Mouse (Mus musculus) lung, postnatal 0 days (tissue): ENCODE results near the gene Chchd1.
A peak's percentile ranks its signal among the peaks of the same experiment; 100 is the strongest.

Experiments used
- CTCF ChIP-seq: IDR thresholded peaks from 2 replicates; pipeline ENCODE4 v1.5.1; 2016; ENCODE audit warnings: antibody characterized with exemption, mild to moderate bottlenecking
- EP300 ChIP-seq: IDR thresholded peaks from 2 replicates; pipeline ENCODE4 v1.6.1; 2016; ENCODE audit warnings: antibody characterized with exemption, mild to moderate bottlenecking, control low read depth

DNA sequence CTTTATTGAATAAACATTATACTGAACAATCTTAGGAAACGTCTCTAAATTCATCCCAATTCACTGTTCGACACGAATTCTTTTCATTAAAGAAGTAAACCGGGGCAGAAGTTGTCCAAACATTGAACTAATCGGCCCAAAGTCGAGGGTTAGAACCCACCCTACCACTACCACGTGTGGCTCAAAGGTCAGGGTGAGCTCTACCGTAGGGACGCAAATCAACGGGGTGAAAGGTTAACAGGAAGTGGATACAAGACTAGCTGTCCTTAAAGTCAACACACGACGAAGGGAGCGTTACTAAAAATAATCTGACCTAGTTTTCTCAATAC lies 29.1 kb upstream of the Chchd1 start:
- no peak for TF ChIP-seq CTCF
- peak; percentile 79; the same call in 1 of the 2 replicates for TF ChIP-seq EP300
